Mouse (Mus musculus): ENCODE measurements around the gene Usp15. TPM values are rescaled to one million over a fixed set of nuclear protein-coding genes. Genes with fewer than 3 reads are reported as not detected.

Gene Usp15
- total RNA-seq, 2 experiments from 2014 or later, result 118 to 163 TPM

- no peak for ATAC-seq (replicated peaks; ENCODE audit: poor library complexity, severe bottlenecking)
Measured at GRCm38 (mm10) chr10:123055205-123056000, 141.4 kb downstream of the Usp15 start.

Other genes starting within 250 kb of the Usp15 start
- gene Mon2, start 120.5 kb downstream of the Usp15 start, total RNA-seq (2014; fragmentation: Nextera tagmentation), result 40.6 and 45.1 TPM in 2 replicates
- gene Mon2, start 120.5 kb downstream of the Usp15 start, total RNA-seq (2017), result 38.7 and 57.1 TPM in 2 replicates
- gene Fam19a2, start 67.0 kb upstream of the Usp15 start, total RNA-seq (2014; fragmentation: Nextera tagmentation), result not detected in 2 replicates
- gene Fam19a2, start 67.0 kb upstream of the Usp15 start, total RNA-seq (2017), result not detected in 2 replicates